Mouse (Mus musculus): ENCODE data around the gene Atg16l2.

Gene Atg16l2

GRCm38 (mm10) chr7:101223501-101223900, 78.5 kb downstream of the Atg16l2 start:
- no peak for DNase-seq (ENCODE audit: low read depth, low spot score)

- no peak for DNase-seq (ENCODE audit: low read depth, low spot score)
Measured at GRCm38 (mm10) chr7:101216724-101217123, 85.3 kb downstream of the Atg16l2 start.

GRCm38 (mm10) chr7:101213515-101214263, 88.4 kb downstream of the Atg16l2 start:
- no peak for DNase-seq (ENCODE audit: low read depth, low spot score)
